In genomic region chr12:65173736-65174135, GRCm38 (mm10) we compare ENCODE assay signal across 15 mouse cellular contexts. TPM values are rescaled to one million over a fixed set of nuclear protein-coding genes. Genes with fewer than 3 reads are reported as not detected.
A peak's percentile ranks its signal among the peaks of the same experiment; 100 is the strongest.
DNase-seq lines count a peak whose midpoint lies in the region; ATAC-seq and TF ChIP-seq lines count a peak whose summit lies in the region.
"Had no signal": no experiment of that assay in that cellular context is flagged by ENCODE, and none has a peak within 500 bp of the region (broad histone marks: within the 10 kb centered on the region; RNA-seq: fewer than 3 reads in every experiment).

No protein-coding gene starts in this region.

- H3K9me3 ChIP-seq in heart, embryonic 11.5 days (replicated peaks; ENCODE audit: control insufficient read depth, low read length), result no peaks in the 10 kb centered on the region
- H3K9me3 ChIP-seq in midbrain, embryonic 10.5 days (replicated peaks), result peaks cover under 1% of the 10 kb centered on the region; the same call in 1 of the 2 replicates
- H3K9me3 ChIP-seq in midbrain, postnatal 0 days (ENCODE audit: low read length), result no peaks in the 10 kb centered on the region
- H3K9me3 ChIP-seq in G1E (replicated peaks), result no peaks in the 10 kb centered on the region
- H3K9me3 ChIP-seq in liver, embryonic 13.5 days (replicated peaks), result no peaks in the 10 kb centered on the region

- no peak overlapping the region for H3K9ac ChIP-seq in heart, embryonic 11.5 days (ENCODE audit: low read depth, low read length)
- no peak overlapping the region for H3K9ac ChIP-seq in midbrain, postnatal 0 days (replicated peaks; ENCODE audit: low read length, poor library complexity, severe bottlenecking)
- peak overlapping the region; percentile 90; the same call in 1 of the 2 replicates for H3K9ac ChIP-seq in liver, embryonic 13.5 days

- peak overlapping the region; percentile 92 for H3K4me3 ChIP-seq in heart, embryonic 11.5 days (ENCODE audit: low read depth, low read length)
- H3K4me3 ChIP-seq in midbrain, embryonic 10.5 days, result peak overlapping the region; percentile 87; the same call in 1 of the 2 replicates
- no peak overlapping the region for H3K4me3 ChIP-seq in midbrain, postnatal 0 days (ENCODE audit: low read depth, low read length)
- H3K4me3 ChIP-seq in G1E (ENCODE audit: low read depth, low read length), result peak overlapping the region; percentile 76
- peak overlapping the region; percentile 94 for H3K4me3 ChIP-seq in liver, embryonic 13.5 days (replicated peaks)

- H3K4me1 ChIP-seq in heart, embryonic 11.5 days (ENCODE audit: control insufficient read depth, insufficient read depth, low read length), result peaks cover 6% of the 10 kb centered on the region; the same call in 1 of the 2 replicates
- H3K4me1 ChIP-seq in midbrain, embryonic 10.5 days, result peaks cover 16% of the 10 kb centered on the region
- H3K4me1 ChIP-seq in midbrain, postnatal 0 days (ENCODE audit: insufficient read depth, low read length), result no peaks in the 10 kb centered on the region
- peaks cover 24% of the 10 kb centered on the region for H3K4me1 ChIP-seq in G1E (ENCODE audit: insufficient read depth, low read depth, low read length)
- H3K4me1 ChIP-seq in liver, embryonic 13.5 days (replicated peaks), result peaks cover 30% of the 10 kb centered on the region

- intact Hi-C loops in heart, postnatal 14 days (cut with DNase I), result loop anchor here (5.0 to 10.0 kb wide), 4 partner anchors 96 to 259 kb away; partner anchors contain the start of genes Fancm, Gm527, Klhl28 and Togaram1

- H3K27ac ChIP-seq in heart, embryonic 11.5 days (ENCODE audit: low read depth, low read length), result 0 out of 2 replicates have a peak overlapping the region, but pooled peaks have one; percentile 91
- H3K27ac ChIP-seq in midbrain, embryonic 10.5 days (replicated peaks), result no peak overlapping the region
- H3K27ac ChIP-seq in midbrain, postnatal 0 days (ENCODE audit: low read depth, low read length), result no peak overlapping the region
- peak overlapping the region; percentile 97 for H3K27ac ChIP-seq in liver, embryonic 13.5 days

- 89% methylated on average over 5 of the region's 5 CpGs for WGBS in heart, embryonic 11.5 days (ENCODE audit: insufficient replicate concordance)
- WGBS in midbrain, embryonic 10.5 days, result 84% methylated on average over 5 of the region's 5 CpGs
- 92% methylated on average over 5 of the region's 5 CpGs for WGBS in midbrain, postnatal 0 days
- WGBS in liver, embryonic 13.5 days (ENCODE audit: insufficient replicate concordance), result 87% methylated on average over 5 of the region's 5 CpGs

- no peak for DNase-seq in heart, postnatal 14 days
- no peak for DNase-seq in midbrain, embryonic 10.5 days (ENCODE audit: low spot score)
- DNase-seq in midbrain, postnatal 0 days (ENCODE audit: low spot score), result no peak
- DNase-seq in G1E (ENCODE audit: low spot score), result no peak
- no peak for DNase-seq in liver, embryonic 13.5 days
- no peak for DNase-seq in urinary bladder, postnatal 25 days (ENCODE audit: low spot score)

- peak overlapping the region; percentile 65; the same call in 1 of the 2 replicates for H3K4me2 ChIP-seq in heart, embryonic 11.5 days
- no peak overlapping the region for H3K4me2 ChIP-seq in midbrain, postnatal 0 days (ENCODE audit: low read depth, low read length, poor library complexity, severe bottlenecking)
- peak overlapping the region; percentile 83 for H3K4me2 ChIP-seq in liver, embryonic 13.5 days

- no peak for TF ChIP-seq CTCF in midbrain, postnatal 0 days (IDR thresholded peaks at IDR 0.05)
- no peak for TF ChIP-seq CTCF in G1E (IDR thresholded peaks at IDR 0.05; ENCODE audit: low read depth, low read length)

- H3K27me3 ChIP-seq in heart, embryonic 11.5 days (ENCODE audit: control insufficient read depth, insufficient read depth, low read length), result no peaks in the 10 kb centered on the region
- H3K27me3 ChIP-seq in midbrain, embryonic 10.5 days (ENCODE audit: low read depth, poor library complexity, severe bottlenecking), result no peaks in the 10 kb centered on the region
- no peaks in the 10 kb centered on the region for H3K27me3 ChIP-seq in midbrain, postnatal 0 days (ENCODE audit: insufficient read depth, low read length)
- H3K27me3 ChIP-seq in G1E (ENCODE audit: insufficient read depth, low read length), result peaks cover 8% of the 10 kb centered on the region
- no peaks in the 10 kb centered on the region for H3K27me3 ChIP-seq in liver, embryonic 13.5 days

- no peaks in the 10 kb centered on the region for H3K36me3 ChIP-seq in heart, embryonic 11.5 days (ENCODE audit: control insufficient read depth, insufficient read depth, low read length)
- no peaks in the 10 kb centered on the region for H3K36me3 ChIP-seq in midbrain, embryonic 10.5 days
- no peaks in the 10 kb centered on the region for H3K36me3 ChIP-seq in midbrain, postnatal 0 days (ENCODE audit: insufficient read depth, low read length)
- H3K36me3 ChIP-seq in G1E (replicated peaks), result peaks cover 14% of the 10 kb centered on the region
- no peaks in the 10 kb centered on the region for H3K36me3 ChIP-seq in liver, embryonic 13.5 days

- ATAC-seq in heart, embryonic 11.5 days (replicated peaks; ENCODE audit: insufficient number of reproducible peaks, low FRiP score, low TSS enrichment), result no peak
- no peak for ATAC-seq in midbrain, postnatal 0 days (ENCODE audit: low FRiP score)
- no peak for ATAC-seq in G1E (ENCODE audit: extremely low read depth, insufficient number of reproducible peaks, low FRiP score, poor library complexity, severe bottlenecking)
- ATAC-seq in liver, embryonic 13.5 days (ENCODE audit: low read depth), result no peak
- ATAC-seq in inflammation-experienced regulatory T-cells, adult 6 months, result no peak

RNA-seq across cellular contexts. Expression of gene Mis18bp1, which starts 1.3 kb away (rescaled TPM):
- 37.2 and 42.7 TPM in 2 replicates for polyA plus RNA-seq in heart, embryonic 11.5 days (2014; fragmentation: Nextera tagmentation; extraction: Ambion mirVana)
- 1 to 10 TPM; 1.9 to 2.2 TPM for total RNA-seq in heart, postnatal 14 days (2021)
- 86.3 and 86.9 TPM in 2 replicates for polyA plus RNA-seq in midbrain, embryonic 10.5 days (2016; fragmentation: Nextera tagmentation; extraction: Ambion mirVana)
- 2.6 and 4.3 TPM in 2 replicates for total RNA-seq in midbrain, postnatal 0 days (2014; rRNA removed)
- polyA plus RNA-seq in midbrain, postnatal 0 days (2015; fragmentation: Nextera tagmentation; extraction: Ambion mirVana), result 4.5 and 4.7 TPM in 2 replicates
- total RNA-seq in G1E (2014; fragmentation: Nextera tagmentation) (167 and 187 TPM in 2 replicates), G1E (2017) (72.9 and 91.8 TPM in 2 replicates)
- polyA plus RNA-seq in G1E (2012), result 6.3 and 7.6 TPM in 2 replicates
- 44.2 and 54.3 TPM in 2 replicates for polyA plus RNA-seq in liver, embryonic 13.5 days (2015; fragmentation: Nextera tagmentation; extraction: Ambion mirVana)
- 10 to 100 TPM in 1 of 3 experiments, 1 to 10 TPM in 2; 2.9 to 32.9 (median 3.8) TPM for polyA plus RNA-seq in inflammation-experienced regulatory T-cells, adult 6 months (2017; shearing (Covaris generic))
- total RNA-seq: gastrocnemius, adult 18-20 months had no signal

RNA-seq across cellular contexts. Expression of gene Wdr20rt, which starts 51.6 kb away (rescaled TPM):
- polyA plus RNA-seq in heart, embryonic 11.5 days (2014; fragmentation: Nextera tagmentation; extraction: Ambion mirVana), result not detected in 2 replicates
- total RNA-seq in heart, postnatal 14 days (2021), result not detected
- polyA plus RNA-seq in midbrain, embryonic 10.5 days (2016; fragmentation: Nextera tagmentation; extraction: Ambion mirVana), result not detected in 2 replicates
- total RNA-seq in midbrain, postnatal 0 days (2014; rRNA removed), result not detected in 2 replicates
- polyA plus RNA-seq in midbrain, postnatal 0 days (2015; fragmentation: Nextera tagmentation; extraction: Ambion mirVana), result not detected in 2 replicates
- total RNA-seq in G1E (2014; fragmentation: Nextera tagmentation), result not detected in 2 replicates
- total RNA-seq in G1E (2017), result 0.06 and 0.16 TPM in 2 replicates
- not detected in 2 replicates for polyA plus RNA-seq in G1E (2012)
- polyA plus RNA-seq in liver, embryonic 13.5 days (2015; fragmentation: Nextera tagmentation; extraction: Ambion mirVana), result not detected in 2 replicates
- polyA plus RNA-seq in inflammation-experienced regulatory T-cells, adult 6 months (2017; shearing (Covaris generic)), result not detected
- total RNA-seq: adrenal gland, postnatal 10 days; gastrocnemius, adult 18-20 months had no signal
- polyA plus RNA-seq: forebrain, embryonic 11.5 days; heart, embryonic 16.5 days; limb, embryonic 11.5 days; macrophage; neural tube, embryonic 11.5 days had no signal

Comparison
In these comparisons a context has a peak if more than half of its experiments do, and no peak if none do; other contexts are left out.
1. H3K27ac ChIP-seq: peak in heart, embryonic 11.5 days (single experiment) and liver, embryonic 13.5 days (single experiment); none in midbrain, embryonic 10.5 days (single experiment) and midbrain, postnatal 0 days (single experiment).